Mouse (Mus musculus) neural tube, embryonic 15.5 days (tissue): ENCODE data around the gene App. TPM values are rescaled to one million over a fixed set of nuclear protein-coding genes. Genes with fewer than 3 reads are reported as not detected.

Experiments used
- ATAC-seq: fragments of 200-750 bp; cut with Nextera tagmentation; 2 replicates; pipeline ENCODE4 v1.8.0; 2017; ENCODE audit warnings: mild to moderate bottlenecking, moderate TSS enrichment, moderate library complexity; ENCODE audit not compliant: low FRiP score
- H3K27ac ChIP-seq: fragments of 300-500 bp; sonication (generic); replicated peaks from 2 replicates; pipeline ENCODE4 v1.5.1; 2015; ENCODE audit warnings: mild to moderate bottlenecking, inconsistent platforms
- H3K27me3 ChIP-seq: fragments of 300-500 bp; sonication (generic); replicated peaks from 2 replicates; pipeline ENCODE4 v1.6.1; 2015; ENCODE audit warnings: inconsistent platforms
- H3K36me3 ChIP-seq: fragments of 300-500 bp; sonication (generic); 2 replicates; pipeline ENCODE4 v1.6.1; 2015; ENCODE audit warnings: inconsistent platforms
- H3K4me1 ChIP-seq: fragments of 300-500 bp; sonication (generic); 2 replicates; pipeline ENCODE4 v1.6.1; 2015; ENCODE audit warnings: inconsistent platforms
- H3K4me2 ChIP-seq: fragments of 300-500 bp; sonication (generic); 2 replicates; pipeline ENCODE4 v1.6.1; 2015; ENCODE audit warnings: inconsistent platforms, mild to moderate bottlenecking, moderate library complexity
- H3K4me3 ChIP-seq: fragments of 300-500 bp; sonication (generic); replicated peaks from 2 replicates; pipeline ENCODE4 v1.5.1; 2015; ENCODE audit warnings: mild to moderate bottlenecking, inconsistent platforms
- H3K9ac ChIP-seq: fragments of 300-500 bp; sonication (generic); replicated peaks from 2 replicates; pipeline ENCODE4 v1.6.1; 2015; ENCODE audit warnings: mild to moderate bottlenecking, inconsistent platforms
- H3K9me3 ChIP-seq: fragments of 300-500 bp; sonication (generic); replicated peaks from 2 replicates; pipeline ENCODE4 v1.6.1; 2016; ENCODE audit warnings: inconsistent platforms
- WGBS: fragments of 180-500 bp; shearing (Covaris S2); methylation state at CpG from one replicate; pipeline ENCODE4 v1.1.7; 2015; ENCODE audit warnings: mixed read lengths; 5-methylcytosine and 5-hydroxymethylcytosine counted together
- polyA plus RNA-seq: library from polyadenylated mRNA; unstranded; fragments of >200 nt; fragmentation: Nextera tagmentation; extraction: Ambion mirVana; gene quantifications from 2 replicates; pipeline ENCODE4 v1.2.1, GENCODE M21; 2015

Gene App
- polyA plus RNA-seq, 1 experiment from 2014 or later = 487 TPM

DNA sequence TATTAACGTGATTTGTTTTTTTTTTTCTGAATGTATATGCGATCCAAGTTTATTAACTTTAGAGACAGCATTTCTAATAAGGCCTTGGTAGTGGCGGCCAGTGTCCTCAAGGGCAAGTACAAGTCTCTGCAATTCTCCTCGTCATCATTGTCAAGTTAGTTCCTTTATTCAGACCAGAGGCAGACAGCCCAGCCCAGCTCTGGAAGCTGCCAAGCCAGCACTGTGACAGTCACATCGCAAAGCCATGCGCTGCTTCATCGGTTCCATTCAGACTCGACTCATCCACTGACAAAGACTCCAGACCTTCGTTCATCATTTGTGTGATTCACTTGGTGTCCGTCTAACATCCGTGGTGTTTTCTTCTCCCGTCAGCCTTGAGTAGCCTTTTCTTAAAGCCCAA, 100.9 kb downstream of the App start:
- Histone ChIP-seq H3K9ac (no peak overlapping the region), H3K27me3 (no peaks in the 10 kb centered on the region), H3K4me3 (no peak overlapping the region), H3K36me3 (peaks cover 22% of the 10 kb centered on the region), H3K4me1 (no peaks in the 10 kb centered on the region), H3K27ac (no peak overlapping the region), H3K4me2 (no peak overlapping the region), H3K9me3 (no peaks in the 10 kb centered on the region)
- 59% methylated on average over 12 of the region's 12 CpGs for WGBS
- ATAC-seq = no peak

DNA sequence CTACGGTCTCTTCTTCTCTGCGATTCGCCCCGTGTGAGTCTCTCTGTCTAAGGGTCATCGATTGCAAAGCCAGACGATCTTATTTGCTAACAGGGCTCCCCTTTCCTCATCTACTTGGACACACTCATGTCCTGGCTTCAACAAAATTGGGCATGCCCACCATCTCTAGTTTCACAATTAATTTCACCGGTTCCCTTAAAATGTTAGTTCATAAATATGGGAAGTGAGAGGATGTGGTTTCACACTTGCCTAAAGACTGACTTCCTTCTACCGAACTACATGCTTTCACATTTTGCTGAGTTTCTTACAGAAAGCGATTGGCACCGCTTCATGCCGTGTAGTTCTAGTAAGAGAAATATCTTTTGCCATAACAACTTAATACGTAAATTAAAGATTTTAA, 101.8 kb downstream of the App start:
- 93% methylated on average over 12 of the region's 12 CpGs for WGBS
- Histone ChIP-seq H3K4me1 (no peaks in the 10 kb centered on the region), H3K27me3 (no peaks in the 10 kb centered on the region), H3K9ac (no peak overlapping the region), H3K4me2 (no peak overlapping the region), H3K36me3 (peaks cover 20% of the 10 kb centered on the region), H3K4me3 (no peak overlapping the region), H3K27ac (no peak overlapping the region), H3K9me3 (no peaks in the 10 kb centered on the region)
- ATAC-seq = no peak

DNA sequence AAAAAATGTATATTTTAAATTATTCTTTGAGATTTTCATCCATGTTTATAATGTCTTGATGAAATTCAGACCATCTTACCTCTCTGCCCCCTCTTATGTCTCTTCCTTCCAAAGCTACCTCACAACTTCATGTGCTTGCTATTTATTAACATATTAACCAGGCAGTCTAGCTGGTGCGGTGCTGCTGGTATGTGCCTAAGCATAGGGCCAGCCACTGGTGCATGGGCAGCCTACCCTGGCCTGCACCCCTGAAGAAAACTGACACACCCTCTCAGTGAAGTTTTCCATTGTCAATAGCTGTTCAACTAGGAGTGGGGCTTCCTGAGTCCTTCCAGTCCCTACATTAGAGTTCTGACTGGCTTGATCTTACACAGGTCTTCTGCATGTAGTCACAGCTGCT, 102.3 kb downstream of the App start:
- Histone ChIP-seq H3K4me3 (no peak overlapping the region), H3K27me3 (no peaks in the 10 kb centered on the region), H3K9me3 (no peaks in the 10 kb centered on the region), H3K27ac (no peak overlapping the region), H3K4me1 (peaks cover under 1% of the 10 kb centered on the region; the same call in 1 of the 2 replicates), H3K4me2 (no peak overlapping the region), H3K36me3 (peaks cover 16% of the 10 kb centered on the region), H3K9ac (no peak overlapping the region)
- 97% methylated on average over 1 of the region's 1 CpGs for WGBS
- ATAC-seq = no peak

DNA sequence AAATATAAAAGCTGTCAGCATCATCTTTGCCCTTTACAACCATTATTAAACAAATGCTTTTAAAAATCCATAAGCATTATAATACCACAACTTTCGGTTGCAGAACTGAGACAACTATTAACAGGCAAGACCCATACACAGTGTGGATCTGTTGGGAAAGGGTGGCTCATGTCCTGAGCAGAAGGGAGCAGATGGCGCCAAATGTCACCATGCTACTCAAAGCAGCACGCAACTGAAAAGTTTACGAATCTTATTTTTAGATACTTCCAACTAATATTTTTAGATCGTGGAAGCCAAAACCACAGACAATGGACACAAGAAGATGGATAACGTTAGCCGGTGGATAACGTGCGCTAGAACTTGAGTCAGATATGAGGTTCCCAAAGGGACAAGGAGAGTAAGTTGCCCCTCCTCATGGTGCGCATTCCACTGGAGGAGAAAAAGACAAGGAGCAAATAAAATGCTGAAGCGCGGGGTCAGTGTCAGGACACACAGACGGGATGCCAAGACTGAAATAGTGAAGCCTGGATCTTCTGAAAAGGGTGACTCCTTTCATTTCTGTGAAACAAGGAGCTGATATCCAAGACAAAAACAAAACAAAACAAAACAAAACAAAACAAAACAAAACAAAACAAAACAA, 106.2 kb downstream of the App start:
- Histone ChIP-seq H3K9me3 (no peaks in the 10 kb centered on the region), H3K36me3 (peaks cover 9% of the 10 kb centered on the region), H3K4me1 (peaks cover 4% of the 10 kb centered on the region; the same call in 1 of the 2 replicates), H3K27me3 (no peaks in the 10 kb centered on the region), H3K4me2 (no peak overlapping the region), H3K4me3 (no peak overlapping the region), H3K9ac (no peak overlapping the region), H3K27ac (no peak overlapping the region)
- ATAC-seq = no peak
- WGBS = 83% methylated on average over 13 of the region's 13 CpGs

DNA sequence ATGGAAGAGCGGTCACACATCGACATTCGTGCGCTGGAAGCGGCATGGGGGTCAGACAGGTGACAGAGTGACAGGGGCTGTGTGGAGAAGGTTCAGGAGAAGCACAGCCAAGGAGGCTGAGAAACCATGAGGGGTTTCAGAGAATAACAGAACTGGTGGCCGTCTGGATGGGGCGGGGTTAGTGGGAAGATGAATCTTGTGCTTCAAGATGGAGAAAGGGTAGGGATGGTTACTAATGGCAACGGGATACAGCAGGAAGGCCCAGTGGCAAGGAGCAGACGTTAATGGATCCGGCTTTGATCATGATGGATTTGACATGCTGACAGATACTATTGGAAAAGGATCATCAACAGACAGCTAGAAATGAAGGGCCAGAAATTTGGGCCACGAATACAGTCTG, 107.3 kb downstream of the App start:
- H3K36me3 ChIP-seq = 0 out of 2 replicates have a peak, but pooled peaks cover under 1% of the 10 kb centered on the region
- no peaks in the 10 kb centered on the region for H3K9me3 ChIP-seq
- H3K9ac ChIP-seq = no peak overlapping the region
- no peak overlapping the region for H3K4me3 ChIP-seq
- H3K27ac ChIP-seq = no peak overlapping the region
- 75% methylated on average over 11 of the region's 11 CpGs for WGBS
- H3K4me2 ChIP-seq = no peak overlapping the region
- no peaks in the 10 kb centered on the region for H3K27me3 ChIP-seq
- ATAC-seq = no peak; the same call in 1 of the 2 replicates
- peaks cover 4% of the 10 kb centered on the region; the same call in 1 of the 2 replicates for H3K4me1 ChIP-seq

DNA sequence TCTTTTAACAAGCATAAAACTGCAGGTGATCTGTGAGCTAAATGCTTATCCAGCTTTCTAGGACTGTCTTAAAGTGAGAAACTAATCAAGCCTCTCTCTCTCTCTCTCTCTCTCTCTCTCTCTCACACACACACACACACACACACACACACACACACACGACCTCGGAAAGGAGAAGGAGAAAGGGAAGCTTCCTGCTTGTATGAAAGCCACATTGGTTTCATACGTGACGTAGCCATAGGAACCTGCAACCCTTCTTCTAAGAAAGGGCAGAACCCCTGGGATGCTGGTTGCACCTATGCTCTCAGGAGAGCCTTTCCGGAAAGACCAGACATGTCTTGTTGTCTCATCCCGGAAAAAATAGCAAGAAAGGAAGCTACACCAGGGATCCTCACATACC, 108.8 kb downstream of the App start:
- no peak overlapping the region for H3K4me2 ChIP-seq
- H3K9me3 ChIP-seq = no peaks in the 10 kb centered on the region
- no peaks in the 10 kb centered on the region for H3K36me3 ChIP-seq
- WGBS = 92% methylated on average over 6 of the region's 6 CpGs
- no peak overlapping the region for H3K9ac ChIP-seq
- ATAC-seq = no peak
- peaks cover 4% of the 10 kb centered on the region; the same call in 1 of the 2 replicates for H3K4me1 ChIP-seq
- no peaks in the 10 kb centered on the region for H3K27me3 ChIP-seq
- no peak overlapping the region for H3K4me3 ChIP-seq
- H3K27ac ChIP-seq = no peak overlapping the region

DNA sequence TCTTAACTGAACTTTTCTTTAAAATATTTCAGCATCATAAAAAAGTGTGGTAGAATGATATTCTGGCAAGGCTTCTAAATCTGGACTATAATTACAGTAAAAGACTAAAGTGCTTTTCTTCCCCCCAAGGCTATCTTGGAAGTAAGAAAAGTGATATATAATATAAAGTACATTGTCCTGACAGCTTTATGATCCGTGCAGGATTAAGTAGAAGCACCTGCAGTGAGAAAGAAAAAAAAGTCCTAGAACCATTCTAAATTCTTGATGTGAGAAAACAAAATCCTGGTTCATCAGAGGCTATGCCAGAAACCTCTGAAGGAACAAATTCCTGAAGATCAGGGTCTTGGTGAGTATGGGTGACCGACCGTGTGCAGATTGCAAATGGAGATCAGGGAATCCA, 110.8 kb downstream of the App start:
- ATAC-seq = no peak
- Histone ChIP-seq H3K9me3 (no peaks in the 10 kb centered on the region), H3K4me2 (no peak overlapping the region), H3K27me3 (no peaks in the 10 kb centered on the region), H3K4me1 (peaks cover 20% of the 10 kb centered on the region), H3K36me3 (no peaks in the 10 kb centered on the region), H3K4me3 (no peak overlapping the region), H3K9ac (no peak overlapping the region), H3K27ac (no peak overlapping the region)
- WGBS = 82% methylated on average over 3 of the region's 3 CpGs

DNA sequence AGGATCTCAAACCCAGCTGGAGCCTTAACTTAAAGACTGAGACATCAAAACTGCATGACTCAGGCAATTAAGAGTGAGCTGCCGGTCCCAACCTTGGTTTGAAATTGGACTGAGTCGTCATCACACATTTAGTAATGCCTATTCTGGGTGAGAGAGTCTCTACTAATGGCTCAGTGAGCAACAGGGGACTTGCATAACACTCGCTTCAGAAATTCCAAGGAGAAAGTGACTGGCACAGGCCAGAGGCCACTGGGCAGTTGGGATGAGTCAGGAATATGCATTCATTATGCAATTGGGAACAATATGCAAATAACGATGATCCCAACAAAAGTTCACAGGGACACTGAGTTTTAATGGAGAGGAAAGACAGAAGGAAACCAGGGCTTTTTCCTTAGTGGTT, 111.8 kb downstream of the App start:
- H3K27ac ChIP-seq = no peak overlapping the region
- H3K9me3 ChIP-seq = no peaks in the 10 kb centered on the region
- peaks cover 24% of the 10 kb centered on the region for H3K4me1 ChIP-seq
- ATAC-seq = no peak
- no peaks in the 10 kb centered on the region for H3K27me3 ChIP-seq
- no peak overlapping the region for H3K4me3 ChIP-seq
- H3K9ac ChIP-seq = no peak overlapping the region
- 77% methylated on average over 4 of the region's 4 CpGs for WGBS
- no peak overlapping the region for H3K4me2 ChIP-seq
- H3K36me3 ChIP-seq = 0 out of 2 replicates have a peak, but pooled peaks cover 4% of the 10 kb centered on the region

DNA sequence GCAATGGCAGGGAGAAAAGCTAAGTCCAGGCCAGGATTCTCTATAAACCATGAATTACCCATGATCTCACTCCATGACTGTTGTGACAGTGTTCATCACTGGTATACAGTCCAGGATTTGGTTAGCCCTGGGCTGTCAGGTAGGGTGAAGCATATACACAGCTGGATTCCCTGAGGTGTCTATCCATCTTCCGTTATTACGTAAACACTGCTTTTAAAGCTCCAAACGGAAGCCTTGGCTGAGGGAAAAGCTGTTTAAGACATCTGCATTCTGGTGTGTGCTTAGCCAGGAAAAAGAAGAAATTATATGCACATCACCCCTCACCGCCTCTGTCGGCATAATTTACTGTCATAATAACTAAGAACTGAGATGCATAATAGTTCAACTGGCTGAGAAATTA, 115.4 kb downstream of the App start:
- no peak overlapping the region for H3K4me3 ChIP-seq
- peak overlapping the region; percentile 71 for H3K27ac ChIP-seq
- H3K4me2 ChIP-seq = no peak overlapping the region; the same call in 1 of the 2 replicates
- peak; percentile 35 for ATAC-seq
- H3K4me1 ChIP-seq = peaks cover 20% of the 10 kb centered on the region
- 40% methylated on average over 5 of the region's 5 CpGs for WGBS
- H3K9me3 ChIP-seq = no peaks in the 10 kb centered on the region
- peaks cover 11% of the 10 kb centered on the region for H3K36me3 ChIP-seq
- no peaks in the 10 kb centered on the region for H3K27me3 ChIP-seq
- H3K9ac ChIP-seq = no peak overlapping the region

DNA sequence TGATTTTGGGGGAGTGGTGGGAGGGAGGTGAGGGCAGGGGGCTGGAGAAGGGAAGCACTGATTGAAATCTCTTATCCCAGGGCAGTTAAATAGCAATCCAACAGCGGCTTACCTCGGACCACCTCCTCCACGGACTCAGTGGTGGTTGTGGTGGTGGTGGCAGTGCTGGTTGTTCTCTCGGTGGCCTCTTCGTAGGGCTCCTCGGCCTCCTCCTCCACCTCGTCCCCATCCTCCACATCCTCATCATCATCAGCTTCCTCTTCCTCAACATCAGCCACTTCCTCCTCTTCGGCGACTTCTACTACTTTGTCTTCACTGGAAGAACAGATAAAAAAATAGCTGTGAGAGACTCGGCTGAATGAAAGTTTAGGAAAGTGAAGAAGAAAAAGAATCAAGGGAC, 117.4 kb downstream of the App start:
- Histone ChIP-seq H3K9ac (no peak overlapping the region), H3K4me2 (no peak overlapping the region), H3K9me3 (no peaks in the 10 kb centered on the region), H3K36me3 (peaks cover 15% of the 10 kb centered on the region), H3K4me3 (no peak overlapping the region), H3K27ac (no peak overlapping the region), H3K27me3 (no peaks in the 10 kb centered on the region), H3K4me1 (peaks cover 20% of the 10 kb centered on the region)
- 94% methylated on average over 10 of the region's 10 CpGs for WGBS
- ATAC-seq = no peak

DNA sequence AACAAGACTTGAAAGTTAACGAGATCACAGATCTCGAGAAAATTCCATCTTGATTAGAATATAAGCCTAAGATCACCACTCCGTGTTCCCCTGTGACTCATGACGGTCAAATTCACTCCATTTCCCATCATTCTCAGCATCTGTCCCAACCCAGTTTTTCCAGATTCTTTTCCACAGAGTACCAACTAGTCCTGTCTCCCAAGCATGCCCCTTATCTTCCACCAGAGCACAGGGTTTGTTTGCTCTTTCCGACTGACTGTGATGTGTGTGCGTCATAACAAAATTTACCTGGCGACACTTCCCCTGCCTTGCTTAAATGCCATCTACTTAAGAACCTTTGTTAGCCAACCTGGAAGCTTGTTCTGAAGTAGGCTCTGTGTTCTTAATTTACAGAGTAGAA, 119.6 kb downstream of the App start:
- Histone ChIP-seq H3K36me3 (peaks cover 15% of the 10 kb centered on the region), H3K9ac (no peak overlapping the region), H3K4me3 (no peak overlapping the region), H3K9me3 (no peaks in the 10 kb centered on the region), H3K27me3 (no peaks in the 10 kb centered on the region), H3K4me2 (no peak overlapping the region), H3K27ac (no peak overlapping the region), H3K4me1 (peaks cover 31% of the 10 kb centered on the region)
- WGBS = 96% methylated on average over 7 of the region's 7 CpGs
- ATAC-seq = no peak

DNA sequence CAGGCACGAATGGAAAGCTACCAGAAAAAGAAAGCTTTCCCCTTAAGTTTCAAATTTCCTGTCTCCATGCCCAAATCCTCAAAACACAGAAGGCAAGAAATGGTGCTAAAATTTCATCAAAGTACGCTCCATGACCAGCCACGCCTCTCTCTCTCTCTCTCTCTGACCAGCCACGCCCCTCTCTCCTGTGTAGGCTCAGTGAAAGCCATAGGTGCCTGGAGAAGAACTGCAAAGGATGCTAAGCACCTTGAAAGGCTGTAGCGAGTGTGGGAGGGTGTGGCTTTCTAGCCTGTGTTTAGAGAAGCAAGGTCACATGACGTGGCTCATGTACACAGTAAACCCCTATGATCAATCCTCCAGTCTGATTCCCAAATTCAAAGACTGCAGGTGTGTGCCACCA, 126.3 kb downstream of the App start:
- H3K9ac ChIP-seq = no peak overlapping the region
- H3K9me3 ChIP-seq = no peaks in the 10 kb centered on the region
- 73% methylated on average over 6 of the region's 6 CpGs for WGBS
- H3K27ac ChIP-seq = no peak overlapping the region
- H3K27me3 ChIP-seq = no peaks in the 10 kb centered on the region
- 0 out of 2 replicates have a peak, but pooled peaks have one; percentile 22 for ATAC-seq
- H3K4me3 ChIP-seq = no peak overlapping the region
- peaks cover 18% of the 10 kb centered on the region for H3K36me3 ChIP-seq
- no peak overlapping the region for H3K4me2 ChIP-seq
- peaks cover 23% of the 10 kb centered on the region for H3K4me1 ChIP-seq
